Mouse (Mus musculus) neural tube, embryonic 15.5 days (tissue): Measurements from ENCODE around the gene Olfr283. TPM values are rescaled to one million over a fixed set of nuclear protein-coding genes. Genes with fewer than 3 reads are reported as not detected.

ENCODE experiments used
- ATAC-seq: fragments of 200-750 bp; cut with Nextera tagmentation; 2 replicates; pipeline ENCODE4 v1.8.0; 2017; ENCODE audit warnings: mild to moderate bottlenecking, moderate TSS enrichment, moderate library complexity; ENCODE audit not compliant: low FRiP score
- H3K27ac ChIP-seq: fragments of 300-500 bp; sonication (generic); replicated peaks from 2 replicates; pipeline ENCODE4 v1.5.1; 2015; ENCODE audit warnings: mild to moderate bottlenecking, inconsistent platforms
- H3K27me3 ChIP-seq: fragments of 300-500 bp; sonication (generic); replicated peaks from 2 replicates; pipeline ENCODE4 v1.6.1; 2015; ENCODE audit warnings: inconsistent platforms
- H3K36me3 ChIP-seq: fragments of 300-500 bp; sonication (generic); 2 replicates; pipeline ENCODE4 v1.6.1; 2015; ENCODE audit warnings: inconsistent platforms
- H3K4me1 ChIP-seq: fragments of 300-500 bp; sonication (generic); 2 replicates; pipeline ENCODE4 v1.6.1; 2015; ENCODE audit warnings: inconsistent platforms
- H3K4me2 ChIP-seq: fragments of 300-500 bp; sonication (generic); 2 replicates; pipeline ENCODE4 v1.6.1; 2015; ENCODE audit warnings: inconsistent platforms, mild to moderate bottlenecking, moderate library complexity
- H3K4me3 ChIP-seq: fragments of 300-500 bp; sonication (generic); replicated peaks from 2 replicates; pipeline ENCODE4 v1.5.1; 2015; ENCODE audit warnings: mild to moderate bottlenecking, inconsistent platforms
- H3K9ac ChIP-seq: fragments of 300-500 bp; sonication (generic); replicated peaks from 2 replicates; pipeline ENCODE4 v1.6.1; 2015; ENCODE audit warnings: mild to moderate bottlenecking, inconsistent platforms
- H3K9me3 ChIP-seq: fragments of 300-500 bp; sonication (generic); replicated peaks from 2 replicates; pipeline ENCODE4 v1.6.1; 2016; ENCODE audit warnings: inconsistent platforms
- WGBS: fragments of 180-500 bp; shearing (Covaris S2); methylation state at CpG from one replicate; pipeline ENCODE4 v1.1.7; 2015; ENCODE audit warnings: mixed read lengths; 5-methylcytosine and 5-hydroxymethylcytosine counted together
- polyA plus RNA-seq: library from polyadenylated mRNA; unstranded; fragments of >200 nt; fragmentation: Nextera tagmentation; extraction: Ambion mirVana; gene quantifications from 2 replicates; pipeline ENCODE4 v1.2.1, GENCODE M21; 2015

The Olfr283 gene
- polyA plus RNA-seq, 1 experiment from 2014 or later, result not detected

DNA sequence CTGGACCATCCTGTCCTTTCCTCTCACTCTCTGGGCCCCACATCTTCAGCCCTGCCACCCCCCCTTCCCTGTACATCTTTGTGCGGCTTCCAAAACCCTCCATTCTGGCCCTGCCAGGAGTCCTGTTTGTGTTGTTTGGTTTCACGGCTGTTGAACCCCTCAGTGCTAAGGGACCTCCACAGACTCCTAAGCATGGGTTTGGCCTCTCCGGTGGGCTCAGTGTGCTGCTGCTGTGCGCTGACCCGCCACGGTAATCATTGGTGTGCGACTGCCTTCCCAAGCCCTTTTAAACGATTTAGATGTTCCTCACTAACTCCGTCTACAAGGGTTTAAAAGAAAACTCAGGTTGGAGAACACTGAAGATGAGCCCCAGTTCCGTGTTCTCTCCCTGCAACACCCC, 21.6 kb upstream of the Olfr283 start:
- Histone ChIP-seq H3K27me3 (no peaks in the 10 kb centered on the region), H3K9me3 (no peaks in the 10 kb centered on the region), H3K4me3 (no peak overlapping the region), H3K27ac (no peak overlapping the region), H3K9ac (no peak overlapping the region), H3K4me1 (no peaks in the 10 kb centered on the region), H3K36me3 (no peaks in the 10 kb centered on the region), H3K4me2 (no peak overlapping the region)
- no peak for ATAC-seq
- 92% methylated on average over 10 of the region's 10 CpGs for WGBS

- Histone ChIP-seq H3K36me3 (no peaks in the 10 kb centered on the region), H3K4me2 (no peak overlapping the region)
These were observed 16.4 kb upstream of the Olfr283 start for GRCm38 (mm10) chr15:98397136-98397535.

DNA sequence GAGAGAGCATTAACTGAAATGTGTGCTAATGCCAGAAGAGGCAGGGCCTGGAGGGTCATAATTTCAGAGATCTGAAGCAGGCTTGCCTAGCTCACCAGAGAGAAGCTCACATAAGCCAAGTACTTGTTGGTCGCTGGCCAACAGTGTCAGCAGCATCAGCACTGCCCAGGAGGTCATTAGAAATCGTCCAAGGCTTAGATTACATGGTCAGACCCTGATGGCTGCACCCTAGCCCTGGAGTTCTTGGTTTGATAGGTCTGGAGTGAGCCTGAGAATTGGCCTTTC, 11.1 kb upstream of the Olfr283 start:
- no peaks in the 10 kb centered on the region; the same call in 1 of the 2 replicates for H3K9me3 ChIP-seq
- H3K4me3 ChIP-seq, result no peak overlapping the region
- H3K4me1 ChIP-seq, result no peaks in the 10 kb centered on the region
- no peaks in the 10 kb centered on the region for H3K27me3 ChIP-seq
- H3K36me3 ChIP-seq, result no peaks in the 10 kb centered on the region
- ATAC-seq, result no peak
- 36% methylated on average over 2 of the region's 2 CpGs for WGBS
- H3K9ac ChIP-seq, result no peak overlapping the region
- no peak overlapping the region for H3K4me2 ChIP-seq
- no peak overlapping the region for H3K27ac ChIP-seq

More at GRCm38 (mm10) chr15:98397136-98397535, 16.4 kb upstream of the Olfr283 start:
- Histone ChIP-seq H3K4me3 (no peak overlapping the region), H3K4me1 (no peaks in the 10 kb centered on the region), H3K9me3 (no peaks in the 10 kb centered on the region; the same call in 1 of the 2 replicates), H3K27ac (no peak overlapping the region), H3K27me3 (no peaks in the 10 kb centered on the region), H3K9ac (no peak overlapping the region)
- 78% methylated on average over 1 of the region's 1 CpGs for WGBS
- ATAC-seq, result no peak

- no peaks in the 10 kb centered on the region for H3K36me3 ChIP-seq
- 69% methylated on average over 10 of the region's 10 CpGs for WGBS
These were observed 10.5 kb upstream of the Olfr283 start for GRCm38 (mm10) chr15:98391081-98391902.

DNA sequence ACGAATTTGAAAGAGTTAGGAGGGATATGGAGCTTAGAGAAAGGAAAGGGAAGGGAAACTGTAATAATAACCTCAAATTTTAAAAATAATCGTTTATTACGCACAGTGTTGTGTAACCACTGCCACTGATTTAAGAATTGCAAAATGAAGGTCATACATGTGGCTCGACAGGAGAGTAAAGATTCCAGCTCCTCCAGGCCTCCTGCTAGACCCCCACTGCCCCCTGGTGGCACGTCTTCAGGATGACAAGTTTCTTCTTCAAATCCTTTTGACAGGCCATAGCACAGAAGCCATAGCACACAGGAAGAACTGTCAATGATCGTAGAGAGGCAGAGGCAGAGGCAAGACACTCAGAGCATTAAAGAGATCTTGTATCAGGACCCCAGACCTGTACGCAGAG, 9.1 kb upstream of the Olfr283 start:
- peak; percentile 31; the same call in 1 of the 2 replicates for ATAC-seq
- Histone ChIP-seq H3K4me1 (no peaks in the 10 kb centered on the region), H3K27ac (no peak overlapping the region), H3K9me3 (no peaks in the 10 kb centered on the region), H3K4me3 (no peak overlapping the region), H3K9ac (no peak overlapping the region), H3K4me2 (no peak overlapping the region), H3K27me3 (no peaks in the 10 kb centered on the region), H3K36me3 (no peaks in the 10 kb centered on the region)
- 33% methylated on average over 7 of the region's 7 CpGs for WGBS

More at GRCm38 (mm10) chr15:98391081-98391902, 10.5 kb upstream of the Olfr283 start:
- H3K4me2 ChIP-seq, result no peak overlapping the region
- no peaks in the 10 kb centered on the region for H3K4me1 ChIP-seq
- H3K27me3 ChIP-seq, result no peaks in the 10 kb centered on the region
- H3K9ac ChIP-seq, result no peak overlapping the region
- H3K4me3 ChIP-seq, result no peak overlapping the region
- H3K9me3 ChIP-seq, result no peaks in the 10 kb centered on the region; the same call in 1 of the 2 replicates
- no peak for ATAC-seq
- no peak overlapping the region for H3K27ac ChIP-seq

DNA sequence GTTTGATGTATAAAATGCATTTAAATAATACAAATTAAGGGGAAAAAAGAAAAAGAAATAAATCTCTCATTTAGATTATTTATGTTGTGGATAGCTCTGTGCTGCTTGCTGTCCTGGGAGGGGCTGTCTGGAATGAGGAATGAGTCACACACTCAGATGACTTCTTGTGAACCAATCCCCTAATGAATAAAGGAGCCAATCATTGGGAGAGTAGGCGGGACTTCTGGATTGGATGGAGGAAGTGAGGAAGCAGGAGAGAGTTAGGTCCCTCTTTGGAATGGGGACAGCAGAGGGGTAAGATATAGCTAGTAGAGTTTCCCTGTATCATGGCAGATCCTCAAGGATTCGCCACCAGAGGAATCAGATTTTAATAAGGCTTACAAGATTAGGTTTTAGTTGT, 6.9 kb upstream of the Olfr283 start:
- H3K27me3 ChIP-seq, result no peaks in the 10 kb centered on the region
- no peak overlapping the region for H3K9ac ChIP-seq
- H3K4me2 ChIP-seq, result no peak overlapping the region
- H3K9me3 ChIP-seq, result no peaks in the 10 kb centered on the region
- no peak for ATAC-seq
- WGBS, result 86% methylated on average over 2 of the region's 2 CpGs
- H3K36me3 ChIP-seq, result no peaks in the 10 kb centered on the region
- H3K4me3 ChIP-seq, result no peak overlapping the region
- no peak overlapping the region for H3K27ac ChIP-seq
- no peaks in the 10 kb centered on the region for H3K4me1 ChIP-seq

- no peak overlapping the region for H3K4me2 ChIP-seq
- no peaks in the 10 kb centered on the region for H3K27me3 ChIP-seq
- ATAC-seq, result no peak
- no peaks in the 10 kb centered on the region for H3K36me3 ChIP-seq
- no peak overlapping the region for H3K4me3 ChIP-seq
- H3K4me1 ChIP-seq, result no peaks in the 10 kb centered on the region
- H3K9ac ChIP-seq, result no peak overlapping the region
- no peak overlapping the region for H3K27ac ChIP-seq
- H3K9me3 ChIP-seq, result no peaks in the 10 kb centered on the region
- 96% methylated on average over 13 of the region's 13 CpGs for WGBS
These were observed 2.5 kb downstream of the Olfr283 start for GRCm38 (mm10) chr15:98378209-98378608.

DNA sequence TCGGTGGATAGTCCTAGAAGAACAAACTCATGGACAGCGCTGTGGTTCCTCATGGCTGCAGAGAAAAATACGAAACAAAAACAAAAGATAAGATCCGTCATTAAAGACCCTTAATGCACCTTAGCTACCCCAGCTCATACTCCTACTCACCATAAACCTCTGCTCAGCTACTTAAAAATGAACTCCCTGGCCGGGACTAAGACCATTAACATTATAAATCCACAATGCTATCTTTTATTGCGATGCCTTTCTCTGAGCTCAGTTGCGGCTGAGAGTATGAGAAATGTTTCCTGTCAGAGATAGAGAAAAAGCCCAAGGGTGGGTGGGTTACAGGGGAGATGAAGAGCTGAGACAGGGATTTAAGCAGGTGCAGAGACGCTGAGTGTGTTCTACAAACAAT, 39.9 kb downstream of the Olfr283 start, which contains the start of gene Olfr284:
TSS of gene Olfr284 (minus strand) at position 101 of the 400 bp plus-strand sequence.
- Histone ChIP-seq H3K27me3 (no peaks in the 10 kb centered on the region), H3K4me2 (no peak within 1 kb of the TSS), H3K36me3 (no peaks in the 10 kb centered on the region), H3K4me1 (no peaks in the 10 kb centered on the region), H3K27ac (no peak within 1 kb of the TSS), H3K9me3 (no peaks in the 10 kb centered on the region), H3K4me3 (no peak within 1 kb of the TSS), H3K9ac (no peak within 1 kb of the TSS)
- 84% methylated on average over 8 of the region's 8 CpGs for WGBS
- ATAC-seq, result no peak

Other genes starting within 250 kb of the Olfr283 start
- 61.9 and 62.5 TPM in 2 replicates for gene Asb8, start 215.3 kb downstream of the Olfr283 start, polyA plus RNA-seq
- gene Ccdc184, start 213.8 kb downstream of the Olfr283 start, polyA plus RNA-seq, result 98.5 and 116 TPM in 2 replicates
- gene Olfr288, start 185.4 kb downstream of the Olfr283 start, polyA plus RNA-seq, result not detected in 2 replicates
- gene Gm44579, start 160.0 kb downstream of the Olfr283 start, polyA plus RNA-seq, result 0.13 TPM in 1 of 2 replicates, not detected in the other
- 0.35 and 0.46 TPM in 2 replicates for gene Olfr287, start 159.9 kb downstream of the Olfr283 start, polyA plus RNA-seq
- 0.06 TPM in 1 of 2 replicates, not detected in the other for gene Olfr286, start 146.5 kb downstream of the Olfr283 start, polyA plus RNA-seq
- gene H1fnt, start 123.7 kb downstream of the Olfr283 start, polyA plus RNA-seq, result not detected in 2 replicates
- gene Zfp641, start 84.8 kb downstream of the Olfr283 start, polyA plus RNA-seq, result 10.3 and 11.6 TPM in 2 replicates
- gene Olfr285, start 63.6 kb downstream of the Olfr283 start, polyA plus RNA-seq, result not detected in 2 replicates
- gene Olfr284, start 40.0 kb downstream of the Olfr283 start, polyA plus RNA-seq, result not detected in 2 replicates
- not detected in 2 replicates for gene Olfr282, start 50.3 kb upstream of the Olfr283 start, polyA plus RNA-seq
- not detected in 2 replicates for gene Olfr281, start 71.6 kb upstream of the Olfr283 start, polyA plus RNA-seq
- not detected in 2 replicates for gene OR5BS1P, start 89.0 kb upstream of the Olfr283 start, polyA plus RNA-seq
- gene Lalba, start 101.8 kb upstream of the Olfr283 start, polyA plus RNA-seq, result not detected in 2 replicates
- gene Olfr279, start 111.5 kb upstream of the Olfr283 start, polyA plus RNA-seq, result not detected in 2 replicates
- gene Kansl2, start 153.3 kb upstream of the Olfr283 start, polyA plus RNA-seq, result 102 and 104 TPM in 2 replicates
- gene Ccnt1, start 190.0 kb upstream of the Olfr283 start, polyA plus RNA-seq, result 58.6 and 62.8 TPM in 2 replicates
- not detected in 2 replicates for gene 4930415O20Rik, start 190.1 kb upstream of the Olfr283 start, polyA plus RNA-seq
- gene Adcy6, start 229.1 kb upstream of the Olfr283 start, polyA plus RNA-seq, result 10.4 and 10.8 TPM in 2 replicates
- 108 and 128 TPM in 2 replicates for gene Cacnb3, start 249.9 kb upstream of the Olfr283 start, polyA plus RNA-seq